ENCODE assay signal across 8 mouse cellular contexts in the genomic region with DNA sequence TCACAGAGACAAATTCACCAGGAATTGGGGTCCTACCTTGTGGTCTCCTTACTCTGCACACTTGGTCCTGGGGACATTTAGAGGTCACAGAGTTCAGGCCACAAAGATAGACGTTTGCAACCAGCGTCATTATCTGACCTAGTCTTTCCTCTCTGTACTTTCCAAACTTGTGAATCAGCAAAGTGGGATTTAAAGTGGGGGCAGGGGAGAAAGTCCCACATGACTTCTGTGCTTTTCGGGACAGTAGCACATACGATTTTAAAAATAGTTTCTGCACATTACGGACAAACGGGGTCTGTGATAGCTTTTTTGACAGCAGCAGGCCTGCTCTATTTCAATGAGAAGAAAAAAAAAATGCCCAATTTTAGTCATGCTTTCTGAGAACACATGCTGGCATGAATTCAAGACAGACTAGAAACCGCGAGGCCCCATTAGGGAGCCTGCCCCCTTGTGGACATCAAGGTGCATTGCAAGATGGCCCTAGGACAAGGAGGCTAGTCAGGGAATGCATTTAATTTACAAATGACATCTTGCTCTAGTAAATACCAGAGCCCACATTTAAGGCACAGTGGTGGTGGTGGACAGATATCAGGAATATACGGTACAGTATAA. TPM values are rescaled to one million over a fixed set of nuclear protein-coding genes. Genes with fewer than 3 reads are reported as not detected.
DNase-seq lines count a peak whose midpoint lies in the region; ATAC-seq lines count a peak whose summit lies in the region.

No protein-coding gene starts in this region.

- ATAC-seq in intestine, embryonic 16.5 days = 0 out of 2 replicates have a peak, but pooled peaks have one; percentile 14
- ATAC-seq in lung, embryonic 15.5 days (ENCODE audit: borderline replicate concordance, extremely low read depth, low FRiP score, low TSS enrichment) = no peak

- H3K27ac ChIP-seq in intestine, embryonic 16.5 days (ENCODE audit: low read length) = no peak overlapping the region
- H3K27ac ChIP-seq in lung, embryonic 15.5 days = no peak overlapping the region

- no peaks in the 10 kb centered on the region for H3K9me3 ChIP-seq in intestine, embryonic 16.5 days (ENCODE audit: control insufficient read depth, low read length)
- no peaks in the 10 kb centered on the region for H3K9me3 ChIP-seq in lung, embryonic 15.5 days

- DNase-seq in gastrocnemius, postnatal 10 days = peak; percentile 54
- no peak for DNase-seq in gastrocnemius, postnatal 25 days
- peak; percentile 89 for DNase-seq in 416B (ENCODE audit: low read depth)
- DNase-seq in ZHBTc4 (ENCODE audit: low read depth, low spot score) = peak; percentile 72
- peak; percentile 83 for DNase-seq in embryo, embryonic 11 days
- peak; percentile 46 to 73 for DNase-seq in spleen, postnatal 36 days (ENCODE audit: low spot score in 2 of 2)

- 18% methylated on average over 9 of the region's 9 CpGs for WGBS in intestine, embryonic 16.5 days
- 21% methylated on average over 9 of the region's 9 CpGs for WGBS in lung, embryonic 15.5 days

- H3K4me1 ChIP-seq in intestine, embryonic 16.5 days (ENCODE audit: control insufficient read depth, insufficient read depth, low read length) = peaks cover 14% of the 10 kb centered on the region
- peaks cover 15% of the 10 kb centered on the region for H3K4me1 ChIP-seq in lung, embryonic 15.5 days

- no peak overlapping the region for H3K4me3 ChIP-seq in intestine, embryonic 16.5 days (ENCODE audit: low read length)
- H3K4me3 ChIP-seq in lung, embryonic 15.5 days = no peak overlapping the region

- H3K4me2 ChIP-seq in intestine, embryonic 16.5 days (ENCODE audit: low read depth, low read length) = no peak overlapping the region
- peak overlapping the region; percentile 4; the same call in 1 of the 2 replicates for H3K4me2 ChIP-seq in lung, embryonic 15.5 days

- no peaks in the 10 kb centered on the region for H3K36me3 ChIP-seq in intestine, embryonic 16.5 days (ENCODE audit: control insufficient read depth, insufficient read depth, low read length)
- no peaks in the 10 kb centered on the region for H3K36me3 ChIP-seq in lung, embryonic 15.5 days

- 0 out of 2 replicates have a peak, but pooled peaks cover 2% of the 10 kb centered on the region for H3K27me3 ChIP-seq in intestine, embryonic 16.5 days (replicated peaks; ENCODE audit: control insufficient read depth, insufficient read depth, low read length)
- H3K27me3 ChIP-seq in lung, embryonic 15.5 days = no peaks in the 10 kb centered on the region

- H3K9ac ChIP-seq in intestine, embryonic 16.5 days (ENCODE audit: low read depth, low read length) = no peak overlapping the region
- no peak overlapping the region for H3K9ac ChIP-seq in lung, embryonic 15.5 days

RNA-seq across cellular contexts. Expression of a gene that starts 55.1 kb away (rescaled TPM):
- 1 to 10 TPM; 1.2 to 2.1 TPM for total RNA-seq in gastrocnemius, postnatal 10 days (2021)
- total RNA-seq in gastrocnemius, postnatal 25 days (2021) = under 1 TPM; 0.43 to 0.49 TPM
- polyA plus RNA-seq in intestine, embryonic 16.5 days (2015; fragmentation: Nextera tagmentation; extraction: Ambion mirVana) = 1.2 and 1.4 TPM in 2 replicates
- 0.17 and 0.30 TPM in 2 replicates for polyA plus RNA-seq in lung, embryonic 15.5 days (2015; fragmentation: Nextera tagmentation; extraction: Ambion mirVana)
